Mouse (Mus musculus): ENCODE results near the gene Gpr34. TPM values are rescaled to one million over a fixed set of nuclear protein-coding genes. Genes with fewer than 3 reads are reported as not detected.

Gene Gpr34
- polyA plus RNA-seq, 1 experiment from 2014 or later, result 2.3 TPM

- no peak for ATAC-seq (replicated peaks; ENCODE audit: low FRiP score, low TSS enrichment, low read depth)
- WGBS, result 83% methylated on average over 2 of the region's 2 CpGs
- Histone ChIP-seq H3K27me3 (replicated peaks; ENCODE audit: control insufficient read depth, insufficient read depth, low read length) (no peaks in the 10 kb centered on the region), H3K4me1 (replicated peaks; ENCODE audit: control insufficient read depth, insufficient read depth, low read length) (no peaks in the 10 kb centered on the region), H3K27ac (ENCODE audit: low read depth) (no peak overlapping the region), H3K36me3 (ENCODE audit: control insufficient read depth, insufficient read depth, low read length) (no peaks in the 10 kb centered on the region), H3K9ac (ENCODE audit: low read length) (no peak overlapping the region), H3K4me2 (ENCODE audit: low read length) (no peak overlapping the region), H3K4me3 (ENCODE audit: low read depth, low read length) (no peak overlapping the region), H3K9me3 (ENCODE audit: control insufficient read depth, low read length) (no peaks in the 10 kb centered on the region)
- DNase-seq (ENCODE audit: low spot score), result no peak
Measured at GRCm38 (mm10) chrX:13688356-13688755, 56.5 kb downstream of the Gpr34 start.

Small RNA genes within 50 kb of the gene (microRNA-seq; reads per million reads assigned to microRNA genes)
- not detected for gene Gm25246

Other genes starting within 250 kb of the Gpr34 start
- gene Nyx, start 166.0 kb upstream of the Gpr34 start, polyA plus RNA-seq (2014; fragmentation: Nextera tagmentation; extraction: Ambion mirVana), result 0.04 TPM in 1 of 2 replicates, not detected in the other
- gene Gpr82, start 29.3 kb downstream of the Gpr34 start, polyA plus RNA-seq (2014; fragmentation: Nextera tagmentation; extraction: Ambion mirVana), result 0.36 and 0.54 TPM in 2 replicates
- gene Cask, start 219.3 kb downstream of the Gpr34 start, polyA plus RNA-seq (2014; fragmentation: Nextera tagmentation; extraction: Ambion mirVana), result 14.3 and 16.0 TPM in 2 replicates

Measured in intestine, embryonic 14.5 days (tissue).